Mouse (Mus musculus) layer of hippocampus, adult 9-10 months (tissue): ENCODE measurements at regions not wholly inside any gene's neighbourhood (a gene's known extent, or its start where the extent isn't known, plus 50 kb on each side); places are given as distances from the start of the nearest gene placed in this dataset.
"Not testable (repeated sequence)": the region's sequence is repeated elsewhere in the genome, so short reads cannot be mapped to it uniquely, and the experiment has no call there.

Source experiments
- DNase-seq: peaks from one replicate; pipeline ENCODE4 v3.0.0; 2022; ENCODE audit warnings: low spot score

DNA sequence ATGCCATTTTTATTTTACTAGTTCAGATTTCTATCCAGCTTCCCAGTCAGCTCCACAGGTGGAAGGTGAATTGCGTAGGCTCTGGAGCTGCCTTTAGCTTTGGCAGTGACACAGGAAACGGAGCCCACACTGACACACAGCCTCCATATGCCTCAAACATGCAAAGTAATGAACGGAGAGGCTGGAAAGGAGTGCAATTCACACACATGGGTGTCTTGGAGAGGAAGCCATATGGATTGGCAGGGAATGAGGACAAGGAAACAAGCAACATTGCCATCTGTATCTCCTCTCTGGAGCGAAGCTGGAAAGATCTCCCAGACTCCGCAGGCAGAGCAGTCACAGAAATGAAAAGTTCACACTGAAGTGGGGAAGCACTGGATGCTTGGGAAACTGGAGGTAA is 201.6 kb upstream of the 4930452B06Rik start:
- peak; percentile 55 for DNase-seq

DNA sequence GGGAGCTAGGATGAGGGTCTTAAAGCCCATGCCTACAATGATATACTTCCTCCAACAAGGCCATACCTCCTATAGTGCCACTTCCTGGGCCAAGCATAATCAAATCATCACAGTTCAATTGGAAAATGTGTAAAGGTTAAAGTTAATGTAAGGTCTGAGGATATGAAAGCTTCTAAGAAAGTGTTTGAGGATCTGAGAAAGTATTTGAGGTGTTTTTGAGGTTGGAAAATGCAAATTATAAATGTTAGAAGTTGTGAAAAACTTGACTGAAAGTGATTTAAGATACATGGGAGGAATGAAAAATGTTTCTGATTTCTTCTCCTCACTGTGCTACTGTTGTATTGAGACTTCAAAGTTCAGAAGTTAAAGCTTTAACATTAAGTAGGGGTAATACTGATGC is 185.5 kb upstream of the 4930452B06Rik start:
- no peak for DNase-seq

DNA sequence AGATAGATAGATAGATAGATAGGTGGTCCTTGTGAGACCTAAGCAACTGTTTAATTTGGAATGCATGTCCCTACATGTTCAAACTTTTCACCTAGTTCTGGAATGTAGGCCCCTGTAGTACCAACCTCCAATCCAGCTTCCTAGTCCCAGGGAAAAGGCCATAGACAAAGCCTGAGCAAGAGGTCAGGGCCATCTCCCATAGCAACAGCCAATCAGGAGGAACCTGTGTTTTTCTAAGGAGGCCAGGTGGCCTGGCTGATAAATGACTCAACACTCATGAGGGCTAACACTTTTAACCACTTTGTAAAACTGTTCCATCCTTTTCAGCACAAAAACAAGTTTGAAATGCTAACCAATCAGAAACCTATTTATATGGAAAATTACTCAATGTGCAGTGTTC is 184.2 kb upstream of the 4930452B06Rik start:
- no peak for DNase-seq

DNA sequence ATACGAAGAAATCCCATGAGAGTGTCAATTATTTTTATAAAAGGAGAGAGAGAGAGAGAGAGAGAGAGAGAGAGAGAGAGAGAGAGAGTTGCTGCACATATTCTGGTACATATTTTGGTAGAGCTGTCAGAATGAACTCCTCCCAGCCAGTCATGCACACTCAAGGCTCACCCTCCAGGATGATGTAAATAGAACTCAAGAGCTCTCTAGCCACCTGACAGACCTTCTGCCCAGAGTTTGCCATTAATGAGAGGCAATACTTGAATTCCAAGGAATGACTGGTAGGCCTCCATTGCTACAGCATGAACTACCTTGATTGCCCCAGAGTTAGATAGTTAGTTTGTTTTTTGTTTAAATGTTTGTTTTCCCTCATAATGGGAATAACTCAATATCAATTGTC is 167.5 kb upstream of the 4930452B06Rik start:
- DNase-seq: no peak

DNA sequence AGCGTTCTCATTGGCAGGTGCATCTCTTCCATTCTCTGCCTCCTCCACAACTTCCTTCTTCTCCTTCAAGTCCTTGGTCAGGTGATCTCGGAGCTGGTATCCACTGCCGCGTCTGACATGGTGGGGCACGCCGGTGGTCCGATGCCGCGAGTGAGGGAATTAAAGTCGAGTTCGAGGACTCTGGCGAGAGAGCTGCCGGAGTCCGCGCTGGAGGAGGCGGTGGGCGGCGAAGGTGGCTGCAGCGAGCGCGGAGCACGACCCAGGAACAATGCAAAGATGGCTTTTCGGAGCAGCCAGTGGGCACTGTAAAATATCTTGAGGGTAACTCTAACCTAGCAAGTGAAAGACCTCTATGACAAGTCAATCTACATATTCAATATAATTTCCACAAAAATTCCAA is 134.2 kb upstream of the 4930452B06Rik start:
- DNase-seq: not testable (repeated sequence)

DNA sequence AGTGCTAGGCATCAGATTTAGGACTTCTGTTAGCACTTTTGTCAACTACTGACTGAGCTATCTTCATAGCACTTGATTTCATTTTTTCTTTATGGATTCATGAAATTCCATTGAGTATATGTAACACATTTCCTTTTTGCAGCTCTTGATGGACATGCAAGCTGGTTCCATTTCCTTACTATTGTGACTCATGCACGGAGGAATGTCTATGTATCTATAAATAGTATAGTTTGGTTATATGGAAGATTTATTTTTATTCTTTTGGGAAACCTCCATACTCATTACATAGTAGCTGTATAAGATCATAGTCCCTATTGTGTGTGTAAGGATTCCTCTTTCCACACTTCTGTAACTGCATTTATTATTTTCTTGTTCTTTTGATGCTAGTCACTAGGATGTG is 123.3 kb upstream of the 4930452B06Rik start:
- DNase-seq: no peak

DNA sequence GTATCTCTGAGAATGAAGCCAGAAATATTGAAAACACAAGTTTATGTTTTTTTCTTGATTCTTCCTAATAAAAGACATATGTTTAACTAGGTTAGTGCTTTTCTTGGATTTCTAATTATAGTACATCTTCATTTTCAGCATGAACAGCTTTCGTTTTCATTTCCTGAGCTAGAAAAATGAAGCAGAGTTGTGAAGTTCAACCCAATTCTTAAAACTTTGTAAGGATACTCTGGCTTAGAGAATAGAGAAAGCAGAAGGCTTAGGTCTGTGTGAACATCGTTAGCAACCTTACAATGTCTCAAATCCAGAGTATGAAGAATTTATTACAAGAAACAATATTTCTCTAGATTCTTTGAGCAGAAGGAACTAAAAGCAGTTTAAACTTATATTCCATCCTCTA is 94.5 kb upstream of the 4930452B06Rik start:
- no peak for DNase-seq

DNA sequence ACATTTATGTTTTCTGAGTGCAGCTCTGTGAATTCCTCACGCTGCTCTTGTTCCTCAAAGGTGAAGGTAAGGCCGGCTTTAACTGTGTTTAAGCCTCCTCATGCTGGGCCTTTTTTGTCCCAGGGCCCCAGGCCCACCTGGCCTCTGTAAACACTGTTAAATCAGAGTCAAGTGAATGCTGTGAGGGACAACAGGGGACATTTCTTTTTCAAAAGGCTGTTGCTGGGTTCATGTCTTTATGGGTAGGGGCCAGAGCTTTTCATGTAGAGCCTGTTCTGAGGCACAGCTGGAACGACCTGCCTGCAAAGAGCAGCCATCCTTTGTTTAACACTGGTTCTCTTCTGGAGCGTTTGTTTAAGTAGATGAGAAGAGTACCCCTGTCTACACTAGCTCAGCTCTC is 70.8 kb upstream of the 4930452B06Rik start:
- no peak for DNase-seq

DNA sequence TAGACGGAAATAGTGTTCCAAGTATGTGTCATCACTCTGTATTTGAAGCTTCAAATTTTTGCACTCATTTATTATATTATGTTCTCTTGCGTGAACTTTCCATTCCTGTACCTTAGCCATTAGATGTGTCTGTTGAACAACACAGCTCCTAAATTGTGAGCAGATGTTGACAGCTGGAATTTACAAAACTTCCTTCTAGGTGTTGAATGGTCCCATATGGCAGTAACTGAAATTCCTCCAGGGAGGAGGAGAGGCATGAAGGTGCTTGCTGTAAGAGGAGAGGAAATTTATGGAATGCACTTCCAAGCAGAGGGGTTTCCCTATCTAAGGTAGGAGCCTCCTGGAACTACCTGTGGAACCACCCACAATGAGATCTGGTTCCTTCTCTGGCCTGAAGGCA is 67.2 kb upstream of the 4930452B06Rik start:
- no peak for DNase-seq

DNA sequence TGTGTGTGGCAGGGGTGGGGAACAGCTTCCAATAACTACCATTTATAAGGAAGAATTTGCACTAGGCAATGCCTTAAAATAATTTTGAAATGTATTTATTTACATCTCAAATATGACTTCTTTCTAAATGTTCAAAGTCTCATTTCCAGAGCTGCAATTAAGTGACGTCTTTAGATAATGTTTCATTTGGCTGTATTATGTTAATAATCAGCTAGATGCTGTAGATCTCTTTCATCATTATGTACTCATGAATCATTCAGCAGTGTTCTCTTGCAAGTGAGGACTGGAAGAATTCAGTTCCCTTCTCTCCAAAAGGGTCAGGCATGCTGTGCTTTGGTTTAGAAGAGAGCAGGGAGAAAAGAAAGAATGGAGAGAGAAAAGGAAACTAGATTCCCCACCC is 61.3 kb upstream of the 4930452B06Rik start:
- no peak for DNase-seq
